Mouse (Mus musculus) megakaryocyte, adult 5-6 weeks (primary cell): ENCODE data around the gene Sgk1. TPM values are rescaled to one million over a fixed set of nuclear protein-coding genes. Genes with fewer than 3 reads are reported as not detected.
A peak's percentile ranks its signal among the peaks of the same experiment; 100 is the strongest.
"Not testable (repeated sequence)": the region's sequence is repeated elsewhere in the genome, so short reads cannot be mapped to it uniquely, and the experiment has no call there.

ENCODE experiments used
- ATAC-seq: 2 replicates; pipeline ENCODE4 v1.8.0; 2016; ENCODE audit warnings: mild to moderate bottlenecking, inconsistent platforms; ENCODE audit not compliant: poor library complexity, severe bottlenecking
- total RNA-seq, 2 experiments: library from RNA; stranded (forward) in 1 of 2; stranded (reverse) in 1 of 2; fragments of 153-499, 151-499 nt in 1 of 2; fragments of 221-1000, 200-1000 nt in 1 of 2; gene quantifications; 2 replicates each; pipeline versions ENCODE4 v1.2.3 to v1.2.4; 2015 to 2017

Gene Sgk1
- total RNA-seq, 2 experiments from 2014 or later: 31.3 to 43.9 TPM

GRCm38 (mm10) chr10:21866504-21866903, 15.5 kb upstream of the Sgk1 start:
- ATAC-seq: no peak

DNA sequence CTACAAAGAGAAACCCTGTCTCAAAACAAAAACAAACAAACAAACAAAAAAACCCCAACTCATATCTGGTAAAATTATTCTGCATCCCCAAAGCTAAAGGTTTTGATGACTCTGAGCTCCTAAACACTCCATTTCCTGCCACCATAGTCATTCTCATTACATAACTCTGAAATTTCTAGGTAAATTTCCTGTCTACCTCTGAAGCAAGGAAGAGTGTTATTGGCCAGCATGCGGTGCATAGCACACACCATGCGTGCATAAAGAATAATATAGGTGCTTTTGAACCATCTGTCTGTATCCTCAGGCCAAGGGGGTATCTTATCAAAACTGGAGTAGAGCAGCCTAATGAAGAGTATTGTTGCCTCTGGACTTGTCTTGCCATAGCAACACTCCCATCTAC, 13.8 kb upstream of the Sgk1 start:
- ATAC-seq: no peak

GRCm38 (mm10) chr10:21868623-21869022, 13.4 kb upstream of the Sgk1 start:
- no peak for ATAC-seq

- no peak for ATAC-seq
Observed at GRCm38 (mm10) chr10:21881837-21882183, 174 bp upstream of the Sgk1 start.

GRCm38 (mm10) chr10:21883587-21883986, 1.6 kb downstream of the Sgk1 start:
- ATAC-seq: no peak

DNA sequence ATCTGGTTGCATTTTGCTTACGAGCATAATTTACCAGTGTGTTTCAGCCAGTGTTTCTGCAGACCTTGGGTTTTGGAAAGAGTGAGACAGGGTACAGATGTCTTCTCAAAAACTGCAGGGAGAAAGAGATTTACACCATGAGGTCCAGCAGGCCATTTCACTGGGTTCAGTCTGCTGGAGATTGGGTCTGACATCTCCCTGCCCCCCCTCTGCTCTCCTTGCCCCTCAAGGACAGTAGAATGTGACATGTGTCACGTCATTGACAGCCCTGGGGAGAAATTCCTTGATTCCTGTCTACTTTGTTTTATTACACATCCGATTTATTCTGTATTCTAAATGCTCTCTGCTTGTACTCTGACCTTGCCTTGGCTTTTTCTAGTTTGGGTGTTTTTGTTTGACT, 2.5 kb downstream of the Sgk1 start:
- ATAC-seq: no peak

DNA sequence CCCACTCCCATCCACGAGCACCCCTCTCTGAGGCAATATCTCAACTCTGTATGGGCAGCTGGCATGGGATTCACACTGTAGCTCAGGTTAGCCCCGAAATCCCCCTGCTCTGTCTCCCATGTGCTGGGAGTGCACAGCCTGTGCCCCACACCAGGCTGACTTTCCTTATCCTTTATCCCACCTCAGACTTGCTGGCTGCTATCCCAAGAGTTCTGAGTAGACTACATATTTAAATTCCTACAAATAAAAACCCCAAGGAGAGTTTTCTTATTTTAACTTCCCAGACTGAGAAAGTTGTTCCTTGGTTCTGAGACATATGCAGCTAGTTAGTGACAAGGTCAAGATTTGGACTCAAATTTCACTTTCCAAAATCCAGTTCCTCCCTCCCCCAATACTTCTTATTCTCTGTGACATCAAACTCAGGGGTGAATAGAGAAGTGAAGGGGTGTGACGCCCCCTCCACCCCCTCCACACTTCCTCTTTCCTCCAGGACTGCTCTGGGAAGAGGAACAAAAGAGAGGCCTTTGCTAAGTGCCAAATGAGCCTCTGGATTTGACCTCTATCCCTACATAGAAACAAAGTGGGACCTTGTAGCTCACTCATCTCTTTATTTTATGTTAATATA, 7.3 kb downstream of the Sgk1 start:
- ATAC-seq: peak; percentile 95

GRCm38 (mm10) chr10:21890293-21890692, 8.3 kb downstream of the Sgk1 start:
- peak; percentile 80 for ATAC-seq

GRCm38 (mm10) chr10:21891442-21891841, 9.5 kb downstream of the Sgk1 start:
- no peak for ATAC-seq

DNA sequence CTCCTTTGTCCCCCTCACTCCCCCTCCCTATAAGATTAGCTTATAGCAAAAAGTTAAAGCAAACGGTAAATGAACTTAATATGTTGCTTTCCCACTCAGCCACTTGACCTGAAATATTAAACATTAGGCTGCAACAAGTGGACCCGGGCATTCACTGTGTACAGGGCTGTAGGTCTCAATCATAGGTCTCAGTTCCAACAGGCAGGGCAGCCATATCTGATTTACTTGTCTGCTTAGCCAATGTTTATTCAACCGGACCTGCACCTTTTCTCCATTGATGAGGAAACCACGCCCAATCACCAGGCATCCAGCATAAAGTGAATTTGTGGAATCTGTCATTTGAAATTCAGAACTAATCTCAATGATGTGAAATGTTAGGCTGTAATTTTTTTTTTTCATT, 10.1 kb downstream of the Sgk1 start:
- no peak for ATAC-seq

GRCm38 (mm10) chr10:21898417-21898816, 16.4 kb downstream of the Sgk1 start:
- no peak for ATAC-seq

GRCm38 (mm10) chr10:21898851-21899250, 16.9 kb downstream of the Sgk1 start:
- ATAC-seq: not testable (repeated sequence)

GRCm38 (mm10) chr10:21899397-21899796, 17.4 kb downstream of the Sgk1 start:
- no peak for ATAC-seq

DNA sequence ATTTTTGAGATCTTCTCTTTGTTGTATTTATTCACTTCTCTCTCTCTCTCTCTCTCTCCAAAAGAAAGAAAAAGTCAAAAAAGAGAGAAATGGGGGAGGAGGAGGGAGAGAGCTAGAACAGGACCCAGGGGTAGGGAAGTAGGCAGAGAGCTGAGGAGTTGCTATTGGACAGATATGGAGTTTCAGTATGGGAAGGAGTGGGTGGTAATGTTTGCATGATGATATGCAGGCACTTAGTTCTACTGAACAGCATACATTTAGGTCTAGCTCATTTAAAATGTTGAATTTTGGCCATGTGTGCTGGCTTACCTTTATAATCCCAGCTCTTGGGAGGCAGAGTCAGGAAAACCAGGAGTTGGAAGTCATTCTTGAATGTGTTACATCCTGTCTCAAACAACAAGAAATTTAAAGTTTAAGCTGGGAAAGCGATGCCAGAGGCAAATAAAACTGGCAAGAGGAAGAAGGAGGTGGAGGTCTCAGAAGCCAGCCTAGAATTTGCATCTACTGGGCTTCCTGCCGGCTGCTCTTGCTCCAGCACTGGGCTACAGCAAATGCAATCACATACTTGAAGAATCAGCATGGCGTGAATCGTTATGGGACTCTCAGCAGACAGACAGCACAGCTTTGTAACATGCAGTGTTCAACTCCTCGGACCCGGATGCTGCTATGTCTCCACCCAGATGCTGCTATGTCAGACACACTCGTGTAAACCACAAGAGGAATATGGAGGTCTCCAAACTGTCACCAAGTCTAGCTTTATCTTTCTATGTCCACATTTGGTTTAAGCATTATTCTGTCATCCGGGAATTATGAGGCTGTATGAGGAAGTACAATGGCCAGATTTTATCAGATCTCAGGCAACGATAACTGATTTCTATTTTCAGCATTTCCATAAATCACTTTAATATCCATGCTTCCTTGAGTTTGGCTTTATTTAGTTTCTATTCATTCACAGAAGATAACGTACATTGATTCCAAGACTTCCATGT, 20.5 kb downstream of the Sgk1 start:
- no peak for ATAC-seq

GRCm38 (mm10) chr10:21904151-21904550, 22.2 kb downstream of the Sgk1 start:
- no peak for ATAC-seq

DNA sequence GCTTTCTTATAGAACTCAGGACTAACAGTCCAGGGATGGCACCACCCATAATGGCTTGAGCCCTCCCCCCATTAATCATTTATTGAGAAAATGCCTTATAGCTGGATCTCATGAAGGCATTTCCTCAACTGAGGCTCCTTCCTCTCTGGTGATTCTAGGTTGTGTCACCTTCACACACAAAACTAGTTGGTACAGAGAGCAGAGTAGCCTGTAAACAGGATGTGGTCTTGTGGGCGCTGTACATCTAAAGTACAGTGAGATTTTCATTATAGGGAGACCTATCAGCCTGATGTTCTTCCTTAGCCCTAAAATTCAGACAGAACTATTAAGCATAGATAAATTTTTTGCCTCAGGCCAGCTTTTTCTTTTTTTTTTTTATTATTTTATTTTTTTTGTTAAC, 23.6 kb downstream of the Sgk1 start:
- peak; percentile 76 for ATAC-seq

- ATAC-seq: peak; percentile 53
Observed at GRCm38 (mm10) chr10:21906894-21907446, 25.0 kb downstream of the Sgk1 start.

GRCm38 (mm10) chr10:21907784-21908183, 25.8 kb downstream of the Sgk1 start:
- peak; percentile 71 for ATAC-seq

GRCm38 (mm10) chr10:21908686-21909085, 26.7 kb downstream of the Sgk1 start:
- ATAC-seq: peak; percentile 10; the same call in 1 of the 2 replicates

- ATAC-seq: no peak
Observed at GRCm38 (mm10) chr10:21910334-21910733, 28.4 kb downstream of the Sgk1 start.

DNA sequence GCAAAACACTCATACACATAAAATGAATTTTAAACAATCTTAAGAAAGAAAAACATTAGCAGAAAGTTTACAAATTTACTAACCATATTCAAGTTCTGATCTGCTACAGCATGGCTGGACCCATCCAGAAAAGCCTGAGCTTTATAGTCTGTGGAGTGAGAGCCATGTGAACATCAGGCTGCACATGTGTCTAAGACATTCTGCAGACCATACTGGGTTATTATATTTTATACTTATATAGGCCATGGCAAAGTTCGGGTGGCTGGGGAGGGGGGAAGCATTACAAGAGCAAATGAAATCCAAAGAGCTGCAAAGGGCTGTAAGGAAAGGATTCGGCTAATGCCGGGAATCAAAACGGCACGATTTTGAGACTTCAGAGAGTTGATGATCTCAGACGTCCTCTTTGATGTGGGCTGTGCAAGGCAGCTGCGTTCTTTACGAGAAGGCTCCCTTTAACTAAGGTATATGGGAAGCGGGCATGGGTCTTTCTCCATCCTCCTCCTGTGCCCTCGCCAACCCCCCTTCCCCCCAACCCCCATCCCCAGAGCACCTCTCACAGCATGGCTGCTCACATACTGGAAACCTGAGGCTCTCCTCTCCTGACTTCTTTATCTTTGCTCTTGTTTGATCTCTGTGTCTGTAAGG, 29.4 kb downstream of the Sgk1 start:
- no peak for ATAC-seq
